Mouse (Mus musculus): ENCODE measurements around the gene Anapc2. TPM values are rescaled to one million over a fixed set of nuclear protein-coding genes. Genes with fewer than 3 reads are reported as not detected.

Gene Anapc2
- total and polyA plus RNA-seq, 2 experiments from 2014 or later: 46.7 to 105 TPM

- peaks cover 23% of the 10 kb centered on the region; the same call in 1 of the 2 replicates for H3K36me3 ChIP-seq (ENCODE audit: insufficient read depth, low read length)
- ATAC-seq (no peak), DNase-seq (ENCODE audit: low spot score) (peak; percentile 58)
- peak overlapping the region; percentile 76 for H3K4me2 ChIP-seq (ENCODE audit: low read depth, low read length)
- no peaks in the 10 kb centered on the region for H3K9me3 ChIP-seq (ENCODE audit: low read length)
- peak overlapping the region; percentile 81 for H3K27ac ChIP-seq
- H3K4me3 ChIP-seq (ENCODE audit: low read length): 0 out of 2 replicates have a peak overlapping the region, but pooled peaks have one; percentile 60
- no peaks in the 10 kb centered on the region for H3K27me3 ChIP-seq (ENCODE audit: insufficient read depth, low read length)
- TF ChIP-seq CTCF (IDR thresholded peaks at IDR 0.05; ENCODE audit: low read depth): no peak
- H3K9ac ChIP-seq (replicated peaks; ENCODE audit: low read length): no peak overlapping the region
- peaks cover 54% of the 10 kb centered on the region for H3K4me1 ChIP-seq (ENCODE audit: insufficient read depth, low read length)
These were observed 5.0 kb upstream of the Anapc2 start for GRCm38 (mm10) chr2:25267241-25267640.

- no peaks in the 10 kb centered on the region for H3K27me3 ChIP-seq (ENCODE audit: insufficient read depth, low read length)
- H3K4me2 ChIP-seq (ENCODE audit: low read depth, low read length): peak overlapping the region; percentile 76
- no peak for TF ChIP-seq CTCF (IDR thresholded peaks at IDR 0.05; ENCODE audit: low read depth)
- H3K4me1 ChIP-seq (ENCODE audit: insufficient read depth, low read length): peaks cover 54% of the 10 kb centered on the region
- 68% methylated on average over 4 of the region's 4 CpGs for WGBS
- H3K9me3 ChIP-seq (ENCODE audit: low read length): no peaks in the 10 kb centered on the region
- no peak overlapping the region for H3K4me3 ChIP-seq (ENCODE audit: low read length)
- peaks cover 23% of the 10 kb centered on the region; the same call in 1 of the 2 replicates for H3K36me3 ChIP-seq (ENCODE audit: insufficient read depth, low read length)
- H3K9ac ChIP-seq (replicated peaks; ENCODE audit: low read length): no peak overlapping the region
- ATAC-seq (no peak), DNase-seq (ENCODE audit: low spot score) (no peak)
- peak overlapping the region; percentile 81; the same call in 1 of the 2 replicates for H3K27ac ChIP-seq
These were observed 4.5 kb upstream of the Anapc2 start for GRCm38 (mm10) chr2:25267746-25268309.

- Histone ChIP-seq H3K4me1 (ENCODE audit: insufficient read depth, low read length) (peaks cover 23% of the 10 kb centered on the region), H3K27me3 (ENCODE audit: insufficient read depth, low read length) (no peaks in the 10 kb centered on the region), H3K4me3 (ENCODE audit: low read length) (peak overlapping the region; percentile 89), H3K9me3 (ENCODE audit: low read length) (no peaks in the 10 kb centered on the region), H3K4me2 (ENCODE audit: low read depth, low read length) (peak overlapping the region; percentile 95), H3K27ac (peak overlapping the region; percentile 87), H3K36me3 (ENCODE audit: insufficient read depth, low read length) (peaks cover 49% of the 10 kb centered on the region), H3K9ac (replicated peaks; ENCODE audit: low read length) (peak overlapping the region; percentile 79)
- ATAC-seq (peak; percentile 69), DNase-seq (ENCODE audit: low spot score) (no peak)
- TF ChIP-seq CTCF (IDR thresholded peaks at IDR 0.05; ENCODE audit: low read depth): no peak
- WGBS: under 1% methylated on average over 16 of the region's 29 CpGs
These were observed 237 bp downstream of the Anapc2 start for GRCm38 (mm10) chr2:25272515-25272914.

GRCm38 (mm10) chr2:25273010-25273409 lies 732 bp downstream of the Anapc2 start:
- Histone ChIP-seq H3K36me3 (ENCODE audit: insufficient read depth, low read length) (peaks cover 54% of the 10 kb centered on the region), H3K4me2 (ENCODE audit: low read depth, low read length) (peak overlapping the region; percentile 95), H3K27ac (peak overlapping the region; percentile 87), H3K4me1 (ENCODE audit: insufficient read depth, low read length) (peaks cover 20% of the 10 kb centered on the region), H3K27me3 (ENCODE audit: insufficient read depth, low read length) (no peaks in the 10 kb centered on the region), H3K4me3 (ENCODE audit: low read length) (peak overlapping the region; percentile 89), H3K9me3 (ENCODE audit: low read length) (no peaks in the 10 kb centered on the region), H3K9ac (replicated peaks; ENCODE audit: low read length) (peak overlapping the region; percentile 79)
- no peak for TF ChIP-seq CTCF (IDR thresholded peaks at IDR 0.05; ENCODE audit: low read depth)
- WGBS: 38% methylated on average over 16 of the region's 16 CpGs
- no peak for ATAC-seq
- no peak for DNase-seq (ENCODE audit: low spot score)

GRCm38 (mm10) chr2:25278928-25279882 lies 6.9 kb downstream of the Anapc2 start:
- DNase-seq (ENCODE audit: low spot score) (peak; percentile 93), ATAC-seq (peak; percentile 62)
- H3K4me2 ChIP-seq (ENCODE audit: low read depth, low read length): no peak overlapping the region
- H3K4me1 ChIP-seq (ENCODE audit: insufficient read depth, low read length): no peaks in the 10 kb centered on the region
- TF ChIP-seq CTCF (IDR thresholded peaks at IDR 0.05; ENCODE audit: low read depth): peak; percentile 90
- no peak overlapping the region for H3K9ac ChIP-seq (replicated peaks; ENCODE audit: low read length)
- 60% methylated on average over 13 of the region's 13 CpGs for WGBS
- no peaks in the 10 kb centered on the region for H3K27me3 ChIP-seq (ENCODE audit: insufficient read depth, low read length)
- no peak overlapping the region for H3K27ac ChIP-seq
- peaks cover 80% of the 10 kb centered on the region for H3K36me3 ChIP-seq (ENCODE audit: insufficient read depth, low read length)
- H3K9me3 ChIP-seq (ENCODE audit: low read length): no peaks in the 10 kb centered on the region
- no peak overlapping the region for H3K4me3 ChIP-seq (ENCODE audit: low read length)

GRCm38 (mm10) chr2:25285551-25285950 lies 13.3 kb downstream of the Anapc2 start:
- Histone ChIP-seq H3K27ac (no peak overlapping the region; the same call in 1 of the 2 replicates), H3K9me3 (ENCODE audit: low read length) (no peaks in the 10 kb centered on the region), H3K4me1 (ENCODE audit: insufficient read depth, low read length) (peaks cover 26% of the 10 kb centered on the region; the same call in 1 of the 2 replicates), H3K4me2 (ENCODE audit: low read depth, low read length) (no peak overlapping the region), H3K9ac (replicated peaks; ENCODE audit: low read length) (no peak overlapping the region), H3K36me3 (ENCODE audit: insufficient read depth, low read length) (peaks cover 39% of the 10 kb centered on the region), H3K27me3 (ENCODE audit: insufficient read depth, low read length) (no peaks in the 10 kb centered on the region), H3K4me3 (ENCODE audit: low read length) (no peak overlapping the region)
- no peak for ATAC-seq
- TF ChIP-seq CTCF (IDR thresholded peaks at IDR 0.05; ENCODE audit: low read depth): no peak
- 88% methylated on average over 2 of the region's 2 CpGs for WGBS
- DNase-seq (ENCODE audit: low spot score): no peak
